Mouse (Mus musculus) NIH3T3 (cell line): ENCODE data around the gene Sall1.

Source experiments
- DNase-seq: peaks from one replicate; pipeline ENCODE4 v3.0.0-alpha.2; 2012; ENCODE audit warnings: low read depth

Sall1 gene

DNA sequence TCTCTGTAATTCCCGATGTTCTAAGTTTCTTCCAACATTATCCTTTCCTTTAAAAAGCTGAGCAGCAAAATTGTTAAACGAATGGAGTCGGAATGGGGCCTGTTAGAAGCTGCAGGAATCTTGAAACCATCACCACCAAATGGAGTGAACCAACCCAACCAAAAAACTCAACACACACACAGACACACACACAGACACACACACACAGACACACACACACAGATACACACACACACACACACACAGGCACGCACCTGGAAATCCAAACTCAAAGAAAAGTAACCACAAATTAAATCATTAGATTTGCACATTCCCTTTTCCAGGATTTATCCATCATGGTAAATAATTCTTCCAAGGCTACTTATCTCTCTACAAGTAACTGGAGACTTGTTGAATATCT, 5.0 kb downstream of the Sall1 start:
- DNase-seq, result no peak

DNA sequence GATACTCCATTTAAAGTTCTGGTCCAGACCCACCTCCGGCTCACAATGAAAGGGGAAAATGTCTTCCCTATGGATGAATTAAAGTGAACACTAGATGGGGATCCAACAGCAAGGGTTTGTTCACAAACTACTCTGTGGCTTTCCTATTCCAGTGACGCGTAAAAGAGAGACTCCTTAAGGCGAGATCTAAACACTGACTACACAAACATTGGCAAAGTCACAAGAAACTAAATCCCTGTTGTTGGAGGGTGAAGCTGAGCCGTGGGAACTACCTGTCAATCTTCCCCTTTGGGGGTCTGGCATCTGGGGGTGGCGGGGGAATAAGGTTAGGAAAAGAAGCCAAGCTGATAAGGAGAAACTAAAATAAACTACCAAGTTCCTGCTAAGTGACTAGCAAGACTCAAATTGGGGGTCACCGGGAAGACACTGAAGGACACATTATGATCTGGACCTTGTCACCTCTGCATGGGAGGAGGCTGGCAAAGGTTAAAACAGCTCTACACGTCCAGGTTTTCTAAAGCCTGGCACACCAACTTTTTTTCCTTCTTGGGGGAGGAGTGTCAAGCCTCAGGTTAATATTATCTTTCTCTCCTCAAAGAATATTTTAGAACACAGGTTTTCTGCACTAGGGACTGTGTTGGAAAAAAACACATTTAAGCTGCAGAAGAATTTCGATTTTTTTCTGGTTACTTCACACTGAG, 6.3 kb downstream of the Sall1 start:
- no peak for DNase-seq

DNA sequence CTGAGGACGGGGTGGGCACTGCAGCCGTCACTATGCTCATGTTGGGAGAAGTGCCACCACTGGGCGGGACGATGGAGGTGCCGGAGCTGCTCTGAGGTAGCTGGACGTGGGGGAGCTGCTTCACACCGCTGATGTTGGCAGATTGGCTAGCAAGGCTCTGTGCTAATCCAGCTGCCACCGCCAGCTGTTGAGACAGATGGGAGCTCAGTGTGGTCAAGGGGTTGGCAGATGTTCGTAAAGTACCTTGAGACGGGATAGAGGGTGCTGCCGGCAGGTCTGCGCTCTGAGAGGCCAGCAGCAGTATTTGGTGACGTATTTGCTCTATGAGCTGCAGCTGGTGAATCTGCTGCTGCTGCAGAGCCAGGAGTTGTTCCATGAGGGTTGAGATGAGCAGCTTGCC, 11.6 kb downstream of the Sall1 start:
- DNase-seq, result no peak

DNA sequence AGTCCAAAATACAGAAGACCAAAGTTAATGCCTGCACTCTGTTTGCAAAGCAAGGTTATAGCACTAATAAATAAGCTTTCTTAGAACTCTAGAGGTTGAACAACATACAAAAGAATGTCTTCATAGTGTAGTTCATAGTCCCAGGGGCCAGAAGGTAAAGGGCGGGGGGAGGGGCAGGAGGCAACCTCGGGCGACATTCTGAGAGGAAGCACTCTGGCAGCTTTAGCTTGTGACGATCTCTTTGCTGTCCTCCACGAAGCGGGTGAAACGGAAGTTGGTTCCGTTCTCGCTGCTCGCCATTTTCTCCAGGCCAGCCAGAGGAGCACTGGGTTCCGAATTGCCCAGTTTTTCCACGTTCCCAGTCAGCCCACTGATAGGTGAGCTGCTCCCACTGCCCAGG, 15.8 kb downstream of the Sall1 start:
- DNase-seq, result no peak

DNA sequence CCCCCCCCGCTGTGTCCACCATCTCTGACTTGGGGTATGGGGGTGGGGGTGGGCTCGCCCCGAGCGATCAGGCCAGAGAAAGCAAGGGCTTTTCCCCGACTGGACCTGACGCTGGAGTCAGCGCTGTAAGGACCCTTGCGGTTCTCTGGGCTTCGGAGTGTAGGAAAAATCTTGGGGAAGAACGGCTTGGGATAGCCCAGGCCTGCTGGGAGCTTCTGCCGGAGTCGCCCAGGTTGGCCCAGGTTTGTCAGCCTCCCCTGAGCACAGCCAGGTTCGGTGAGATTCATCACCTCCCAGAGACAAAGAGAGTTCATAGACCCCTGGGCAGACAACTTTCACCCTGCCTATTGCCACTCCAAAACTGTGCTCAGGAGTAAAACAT, 17.8 kb downstream of the Sall1 start:
- no peak for DNase-seq

DNA sequence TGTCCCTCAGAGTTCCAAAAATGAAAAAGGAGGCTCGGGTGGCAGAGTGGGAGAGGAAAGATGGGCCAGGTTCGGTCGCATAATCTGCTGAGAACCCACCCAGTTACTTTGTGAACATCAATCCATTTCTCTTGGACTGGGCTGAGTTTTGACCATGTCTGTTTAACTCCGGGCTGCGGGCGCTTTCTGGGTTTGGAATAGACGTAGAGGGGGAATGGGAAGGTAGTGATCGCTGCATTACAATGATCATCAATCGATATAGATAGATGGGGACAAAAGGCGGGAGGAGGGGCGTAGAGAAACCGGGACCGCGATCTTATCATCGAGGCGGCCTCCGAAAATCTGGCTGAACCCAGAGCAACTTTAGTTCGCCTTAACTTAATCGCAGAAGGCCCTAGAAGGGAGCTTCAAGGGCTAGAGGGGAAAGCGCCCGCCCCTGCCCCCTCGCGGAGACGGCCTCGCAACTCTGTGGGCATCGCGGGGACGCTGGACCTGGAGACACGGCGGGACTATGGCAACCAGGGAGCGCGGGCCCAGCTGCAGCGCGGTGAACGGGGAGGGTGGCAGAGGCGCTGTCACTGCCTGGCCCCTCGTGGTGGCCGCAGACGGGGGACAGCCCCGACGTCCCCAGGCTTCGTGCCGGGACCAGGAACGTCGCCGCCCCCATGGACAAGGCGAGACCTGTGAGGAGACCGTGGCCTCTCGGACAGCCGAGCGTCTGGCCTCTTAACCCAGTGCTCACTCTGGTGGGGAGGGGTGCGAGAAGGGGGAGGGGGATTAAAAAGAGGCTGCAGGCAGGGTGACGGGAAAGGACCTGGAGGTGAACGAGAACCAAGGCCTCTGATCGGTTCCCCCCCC, 18.5 kb downstream of the Sall1 start:
- DNase-seq, result no peak

DNA sequence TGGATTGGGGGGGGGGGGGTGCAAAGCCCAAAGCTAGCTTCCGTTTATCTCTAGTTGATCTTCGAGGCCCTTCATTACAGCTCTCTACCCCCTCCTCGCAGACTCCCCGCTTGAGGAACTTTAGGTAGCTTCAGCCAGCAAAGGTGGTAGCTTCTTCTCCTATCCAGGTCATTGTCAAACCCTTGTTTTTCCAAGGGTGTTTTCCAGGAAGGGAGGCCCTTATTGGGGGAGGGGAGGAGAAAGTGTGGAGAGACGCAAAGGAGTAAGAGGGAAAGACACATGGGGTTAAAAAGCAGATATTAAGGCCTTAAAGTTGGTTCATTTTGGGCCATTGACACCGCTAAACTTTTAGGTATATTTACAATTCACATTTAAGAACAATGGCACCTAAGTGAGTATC, 19.2 kb downstream of the Sall1 start:
- no peak for DNase-seq

DNA sequence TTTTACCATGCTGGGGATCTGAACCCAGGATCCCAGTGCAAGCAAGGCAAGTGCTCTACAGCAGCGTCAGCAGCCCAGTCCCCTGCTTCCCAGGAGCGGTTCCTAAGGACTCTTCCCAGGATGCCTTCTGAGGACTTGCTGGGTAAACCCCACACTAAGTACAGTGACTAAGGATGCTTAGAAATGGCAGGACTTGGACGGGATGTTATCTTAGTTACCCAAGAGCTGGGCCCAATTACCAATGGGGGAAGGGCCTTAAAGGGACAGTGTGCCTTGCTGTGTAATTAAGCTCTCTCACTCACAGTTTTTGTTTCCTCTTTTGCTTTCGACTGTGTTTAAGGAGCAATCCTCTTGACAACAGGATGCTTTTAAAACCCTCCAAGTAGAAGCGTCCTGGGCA, 22.8 kb downstream of the Sall1 start:
- DNase-seq, result peak; percentile 4

DNA sequence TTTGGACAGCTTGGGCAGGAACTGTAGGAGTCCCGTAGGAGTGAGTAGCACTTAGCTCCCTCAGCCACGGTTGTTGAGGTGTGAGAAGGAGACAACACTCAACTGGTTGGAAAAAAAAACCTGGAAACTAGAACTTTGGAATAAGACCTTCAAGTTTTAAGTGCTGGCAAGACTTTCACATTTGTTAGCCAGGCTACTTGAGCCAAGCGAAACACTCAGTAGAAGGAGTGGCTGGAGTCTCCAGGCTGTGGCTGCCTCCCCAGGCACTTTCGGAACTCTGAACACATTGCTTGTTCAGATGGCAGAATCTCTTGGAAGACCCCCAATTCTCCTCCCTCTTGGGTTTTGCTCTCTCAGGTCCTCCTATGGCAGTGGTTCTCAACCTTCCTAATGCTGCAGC, 26.1 kb downstream of the Sall1 start:
- no peak for DNase-seq

DNA sequence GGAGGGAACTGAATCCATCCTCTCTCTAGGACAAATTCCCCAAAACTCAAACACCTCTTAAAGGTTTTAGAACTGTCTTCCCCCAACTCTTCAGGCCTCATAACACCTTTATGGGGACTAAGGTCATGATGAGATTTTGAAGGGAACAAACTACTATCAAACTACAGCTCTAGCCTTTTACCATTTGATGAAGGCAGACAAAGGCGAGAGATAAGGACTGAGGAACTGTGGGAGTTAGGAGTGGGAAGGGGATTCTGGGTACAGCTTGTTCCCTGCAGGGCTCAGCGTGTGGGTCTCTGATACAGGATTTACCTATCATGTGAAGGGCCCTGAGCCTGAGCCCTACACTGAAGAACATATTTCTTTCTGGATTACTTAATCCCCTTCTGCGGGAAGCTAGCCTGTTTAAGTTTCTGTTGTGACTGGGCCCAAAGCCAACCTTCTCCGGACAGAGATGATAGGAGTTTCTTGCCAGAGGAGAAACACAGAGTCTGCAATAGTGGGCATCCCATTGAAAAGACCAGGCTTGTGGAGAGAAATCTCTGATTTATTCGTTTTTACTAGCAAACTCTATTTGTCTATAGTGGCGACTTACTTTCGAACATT, 27.4 kb downstream of the Sall1 start:
- no peak for DNase-seq

DNA sequence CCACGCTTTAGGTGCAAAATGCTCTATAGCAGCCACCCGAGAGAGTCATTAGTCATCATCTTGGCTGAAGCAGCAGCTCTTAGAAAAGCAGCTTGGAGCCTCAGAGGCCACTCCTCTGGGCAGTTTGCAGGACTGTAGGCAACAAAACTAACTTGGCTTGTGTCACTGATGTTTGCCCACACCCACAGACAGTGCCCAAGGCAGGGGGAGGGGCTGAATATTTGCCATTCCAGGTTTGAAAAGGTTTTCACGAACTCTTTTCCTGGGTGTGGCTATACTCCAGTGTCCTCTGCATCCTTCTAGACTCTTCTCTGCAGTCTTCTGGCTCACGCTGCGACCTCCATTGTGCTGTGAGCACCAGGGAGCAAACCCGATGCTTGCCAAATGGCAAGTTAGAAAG, 28.4 kb downstream of the Sall1 start:
- peak; percentile 4 for DNase-seq

DNA sequence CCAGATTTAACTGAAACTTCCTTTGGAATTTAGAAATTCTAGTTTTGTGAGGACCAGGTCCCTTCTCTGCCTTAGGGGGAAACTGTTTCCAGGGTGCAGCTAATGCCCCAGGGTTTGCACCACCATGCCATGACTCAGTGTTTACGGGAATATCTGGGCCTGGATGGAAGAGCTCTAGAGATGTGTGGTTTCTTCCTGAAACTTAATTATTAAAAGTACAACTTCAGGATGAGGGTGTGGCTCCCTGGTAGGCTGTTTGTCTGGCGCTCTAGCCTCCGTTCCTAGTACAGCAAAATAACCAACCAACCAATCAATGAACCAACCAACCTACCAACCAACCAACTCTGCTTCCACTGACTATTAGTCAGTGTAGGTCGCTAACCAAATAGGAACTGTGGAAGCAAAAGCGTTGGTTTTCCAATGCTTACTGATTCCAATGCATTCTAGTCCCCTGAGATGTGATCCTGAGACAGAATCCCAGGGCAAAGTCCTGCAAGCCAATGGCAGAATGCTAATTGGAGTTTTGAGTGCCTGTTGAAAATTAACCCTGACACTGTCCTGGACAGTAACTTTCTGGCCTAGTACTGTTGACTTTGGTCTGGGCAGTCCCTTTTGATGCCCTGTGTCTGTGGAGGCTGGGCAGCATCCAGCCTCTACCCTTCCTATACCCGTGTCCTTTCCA, 31.0 kb downstream of the Sall1 start:
- no peak for DNase-seq

DNA sequence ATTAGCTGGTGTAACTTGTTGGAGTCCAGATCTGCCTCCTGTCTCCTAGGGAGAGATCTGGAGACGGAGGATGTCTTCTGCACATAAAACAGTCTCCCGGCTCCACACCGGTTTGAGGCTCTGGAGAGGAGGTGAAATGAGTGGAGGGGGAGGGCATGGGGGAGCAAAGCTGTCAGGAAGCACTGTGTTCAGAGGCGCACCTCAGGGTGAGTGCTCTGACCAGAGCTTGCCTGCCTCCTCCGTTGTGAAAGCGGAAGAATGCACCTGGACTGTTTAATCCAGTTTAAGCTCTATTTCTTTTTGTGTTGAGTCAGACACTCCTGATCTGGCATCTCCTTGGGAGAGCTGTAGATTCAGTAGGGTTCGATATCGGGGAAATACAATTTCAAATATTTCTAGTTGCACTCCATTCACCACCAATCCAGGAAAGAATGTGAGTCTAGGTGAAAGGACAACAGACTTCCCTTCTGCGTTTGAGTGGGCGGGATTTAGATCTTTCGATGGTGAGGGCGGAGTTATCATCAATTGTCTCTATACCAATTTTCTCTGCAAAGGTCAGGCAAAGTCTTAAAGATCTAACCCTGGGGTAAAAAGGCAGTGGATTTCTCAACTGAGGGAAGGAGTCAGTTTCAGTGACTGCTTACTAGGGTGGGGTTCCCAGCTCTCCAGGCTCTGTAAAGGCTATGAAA, 31.8 kb downstream of the Sall1 start:
- no peak for DNase-seq

DNA sequence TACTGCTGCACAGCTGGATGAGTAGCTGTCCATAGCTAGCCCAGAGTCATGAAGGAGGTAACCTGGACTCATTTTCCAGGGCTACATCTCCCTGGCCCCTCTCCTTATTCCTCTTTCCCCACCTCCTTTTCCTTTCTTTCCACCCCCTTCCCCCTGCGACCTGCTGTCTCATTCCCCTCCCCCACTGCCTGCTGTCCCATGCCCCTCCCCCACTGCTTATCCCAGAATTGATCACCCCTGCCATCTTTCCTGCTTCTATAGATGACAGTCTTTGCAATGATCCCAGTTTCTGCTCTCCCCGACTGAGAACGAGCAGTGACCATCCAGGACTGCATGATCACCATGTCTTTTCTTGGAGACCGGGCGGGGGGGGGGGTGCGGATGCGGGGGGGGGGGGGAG, 35.2 kb downstream of the Sall1 start:
- no peak for DNase-seq

DNA sequence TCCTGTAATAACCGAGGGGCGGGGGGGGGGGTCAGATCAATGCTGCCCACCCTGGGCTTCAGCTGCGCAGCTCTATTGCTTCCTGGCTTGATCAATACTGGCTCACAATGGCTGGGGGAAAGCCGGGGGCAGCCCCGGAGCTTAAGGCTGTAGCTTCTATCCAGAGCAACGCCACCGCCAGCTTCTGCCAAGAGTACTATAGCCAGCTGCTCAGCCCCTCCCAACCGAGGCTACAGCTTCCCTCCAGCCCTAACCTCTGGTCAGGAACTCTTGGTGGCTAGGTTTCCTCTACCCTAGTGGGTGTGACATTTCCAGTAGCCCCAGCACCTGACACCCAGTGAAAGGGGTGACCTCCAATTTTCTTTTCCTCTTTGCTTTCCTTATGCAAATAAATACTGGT, 36.8 kb downstream of the Sall1 start:
- no peak for DNase-seq

DNA sequence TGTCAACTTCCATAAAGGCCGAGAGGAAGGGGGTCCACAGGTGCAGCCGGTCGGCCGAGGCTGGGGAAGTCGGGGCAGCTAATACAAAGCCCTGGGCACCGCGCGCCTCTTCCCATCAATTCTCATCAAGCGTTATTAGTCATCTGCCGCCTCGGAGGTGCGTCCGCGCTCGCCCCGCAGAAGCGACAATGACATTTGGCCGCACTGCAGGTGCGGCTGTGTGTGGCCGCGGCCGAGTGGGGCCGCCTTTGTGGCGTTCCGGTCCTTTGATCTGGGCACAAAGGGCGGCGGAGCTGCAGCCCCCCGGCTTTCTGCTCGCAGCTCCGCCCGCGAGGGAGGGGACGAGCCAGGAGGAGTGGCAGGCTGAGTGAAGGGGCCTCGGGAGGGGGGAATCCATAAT, 37.5 kb downstream of the Sall1 start:
- no peak for DNase-seq

DNA sequence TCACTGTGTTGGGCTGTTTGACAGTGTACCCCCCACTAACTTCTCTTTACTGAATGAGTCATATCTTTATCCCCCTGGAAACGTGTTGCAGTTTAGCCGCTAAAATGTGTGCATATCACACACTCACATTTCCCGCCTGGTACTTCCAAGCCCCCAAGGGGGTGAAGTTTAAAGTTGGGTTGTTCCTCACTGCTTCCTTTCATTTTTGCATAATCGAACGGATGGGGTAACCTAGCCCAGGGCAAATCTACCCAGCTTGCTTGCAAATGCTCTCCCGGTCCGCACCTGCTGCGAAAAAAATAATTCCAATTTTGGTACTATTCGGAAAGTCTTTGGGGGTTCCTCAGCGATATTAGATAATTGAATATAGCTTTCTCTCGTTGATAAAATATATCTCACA, 38.2 kb downstream of the Sall1 start:
- DNase-seq, result no peak

DNA sequence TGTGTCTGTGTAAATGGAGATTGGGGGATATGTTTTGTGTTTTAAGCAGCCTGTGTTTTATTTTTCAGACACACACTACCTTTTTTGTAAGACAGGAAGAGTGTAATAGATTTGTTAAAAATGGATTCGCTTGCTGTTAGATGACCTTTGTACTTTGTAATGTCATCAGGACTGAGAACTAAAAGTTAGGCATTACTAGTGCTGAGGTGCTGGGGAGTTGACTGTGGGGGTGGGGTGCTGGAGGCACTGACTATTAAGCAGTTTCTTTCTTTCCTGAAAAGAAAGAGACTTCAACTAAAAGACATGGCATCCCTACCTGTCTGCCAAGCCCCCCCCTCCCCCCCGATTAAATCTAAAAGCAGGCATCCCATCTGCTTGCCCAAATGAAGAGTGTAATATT, 39.9 kb downstream of the Sall1 start:
- DNase-seq, result no peak

DNA sequence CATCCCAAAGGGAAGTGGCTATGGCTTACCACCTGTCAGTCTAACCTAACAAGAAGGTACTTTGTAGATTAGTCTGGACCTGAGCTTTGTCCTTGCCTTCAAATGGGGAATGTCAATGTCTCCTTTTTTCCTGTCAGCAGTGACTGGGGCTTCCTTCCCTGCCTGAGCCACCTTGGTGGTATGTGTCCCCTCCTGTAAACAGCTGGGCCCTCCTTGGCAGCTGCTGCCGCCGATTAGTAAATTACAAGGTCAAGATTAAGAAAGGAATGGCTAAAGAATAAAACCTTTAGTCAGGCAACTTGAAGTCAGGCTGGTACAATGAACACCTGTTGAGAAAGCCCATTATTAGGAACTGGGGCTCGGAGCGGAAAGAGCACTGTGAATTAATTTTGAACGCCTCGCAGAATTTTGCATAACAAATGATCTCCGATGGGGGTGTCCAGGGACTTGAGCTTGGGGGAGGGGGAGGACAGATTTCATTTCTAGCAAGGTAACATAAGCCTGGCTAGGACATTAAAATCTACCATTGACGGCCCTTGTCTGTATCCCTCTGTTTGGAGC, 40.5 kb downstream of the Sall1 start:
- no peak for DNase-seq

DNA sequence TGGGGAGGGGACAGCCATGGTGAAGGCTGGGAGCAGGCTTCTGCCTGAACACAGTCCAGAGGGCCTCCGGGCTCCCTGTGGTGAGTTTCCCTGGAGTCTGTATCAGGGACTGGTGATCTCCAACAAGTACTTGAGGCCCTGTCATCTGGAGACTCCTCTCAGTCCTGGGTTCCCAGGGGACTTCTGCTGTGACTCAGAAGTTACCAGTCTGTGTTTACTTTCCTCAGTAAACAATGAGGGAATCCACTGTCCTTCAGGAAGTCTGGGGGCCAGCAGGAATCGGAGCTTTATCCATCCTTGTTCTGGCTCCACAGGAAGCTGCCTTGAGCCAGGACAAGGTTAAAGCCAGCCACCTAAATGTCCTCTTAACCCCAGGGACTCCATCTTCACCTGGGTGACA, 41.8 kb downstream of the Sall1 start:
- DNase-seq, result no peak

DNA sequence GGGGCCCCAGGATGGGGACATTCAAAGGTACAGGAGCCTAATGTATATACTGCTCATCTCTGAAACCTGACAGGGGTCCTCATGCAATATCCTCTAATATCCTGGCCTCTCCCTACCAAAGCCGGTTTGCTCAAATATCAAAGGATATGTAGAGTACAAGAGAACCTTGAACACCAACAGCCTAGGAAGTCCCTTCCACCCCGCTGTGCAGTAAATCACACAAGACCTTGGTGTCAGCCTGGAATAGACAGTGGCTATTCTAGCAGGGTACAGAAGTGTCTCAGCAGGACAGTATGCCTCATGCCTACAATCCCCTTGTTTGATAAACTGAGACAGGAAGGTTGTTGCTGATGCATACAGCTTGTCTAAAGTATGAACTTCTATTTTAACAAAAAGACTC, 46.7 kb downstream of the Sall1 start:
- DNase-seq, result no peak
